Mouse (Mus musculus) cerebellum, adult 18-20 months (tissue): ENCODE measurements at regions not wholly inside any gene's neighbourhood (a gene's known extent, or its start where the extent isn't known, plus 50 kb on each side); places are given as distances from the start of the nearest gene placed in this dataset.
"Not testable (repeated sequence)": the region's sequence is repeated elsewhere in the genome, so short reads cannot be mapped to it uniquely, and the experiment has no call there.

Experiments used
- DNase-seq, 2 experiments: peaks; one replicate each; pipeline ENCODE4 v3.0.0; 2021

GRCm38 (mm10) chr15:44851346-44852064 lies 4717.3 kb downstream of the 9330182O14Rik start:
- DNase-seq, result peak; percentile 10 to 16

GRCm38 (mm10) chr15:44857080-44857479 lies 4722.9 kb downstream of the 9330182O14Rik start:
- DNase-seq, result no peak

- DNase-seq, result no peak
These were observed 4725.2 kb downstream of the 9330182O14Rik start for GRCm38 (mm10) chr15:44859369-44859768.

GRCm38 (mm10) chr15:44860204-44860806 lies 4726.1 kb downstream of the 9330182O14Rik start:
- no peak for DNase-seq

- DNase-seq, result peak in 1 of 2 experiments; percentile 11
These were observed 4734.4 kb downstream of the 9330182O14Rik start for GRCm38 (mm10) chr15:44868537-44868936.

GRCm38 (mm10) chr15:44869023-44869422 lies 4734.9 kb downstream of the 9330182O14Rik start:
- DNase-seq, result no peak

- no peak for DNase-seq
These were observed 4735.5 kb downstream of the 9330182O14Rik start for GRCm38 (mm10) chr15:44869672-44870071.

GRCm38 (mm10) chr15:44870934-44871333 lies 4736.8 kb downstream of the 9330182O14Rik start:
- DNase-seq, result not testable (repeated sequence)

- DNase-seq, result no peak
These were observed 4748.1 kb downstream of the 9330182O14Rik start for GRCm38 (mm10) chr15:44882219-44882618.

- no peak for DNase-seq
These were observed 4757.4 kb downstream of the 9330182O14Rik start for GRCm38 (mm10) chr15:44891544-44891943.

- DNase-seq, result no peak
These were observed 4762.1 kb downstream of the 9330182O14Rik start for GRCm38 (mm10) chr15:44896220-44896619.

GRCm38 (mm10) chr15:44897572-44897971 lies 4763.4 kb downstream of the 9330182O14Rik start:
- no peak for DNase-seq

- no peak for DNase-seq
These were observed 4773.0 kb downstream of the 9330182O14Rik start for GRCm38 (mm10) chr15:44907133-44907532.

GRCm38 (mm10) chr15:44913434-44913833 lies 4779.3 kb downstream of the 9330182O14Rik start:
- DNase-seq, result no peak

- DNase-seq, result no peak
These were observed 4780.8 kb downstream of the 9330182O14Rik start for GRCm38 (mm10) chr15:44915005-44915404.

GRCm38 (mm10) chr15:44916479-44916878 lies 4782.3 kb downstream of the 9330182O14Rik start:
- DNase-seq, result no peak

GRCm38 (mm10) chr15:44924686-44925085 lies 4790.5 kb downstream of the 9330182O14Rik start:
- DNase-seq, result no peak

GRCm38 (mm10) chr15:44927058-44927457 lies 4792.9 kb downstream of the 9330182O14Rik start:
- no peak for DNase-seq

- DNase-seq, result no peak
These were observed 4814.5 kb downstream of the 9330182O14Rik start for GRCm38 (mm10) chr15:44948626-44949025.

- no peak for DNase-seq
These were observed 4816.9 kb downstream of the 9330182O14Rik start for GRCm38 (mm10) chr15:44950952-44951642.
